Mouse (Mus musculus) heart, embryonic 11.5 days (tissue): ENCODE results near the gene Glce. TPM values are rescaled to one million over a fixed set of nuclear protein-coding genes. Genes with fewer than 3 reads are reported as not detected.

Experiments used
- ATAC-seq: fragments of 200-750 bp; cut with Nextera tagmentation; replicated peaks from 2 replicates; pipeline ENCODE4 v1.8.0; 2017; ENCODE audit warnings: moderate library complexity; ENCODE audit not compliant: insufficient number of reproducible peaks, low FRiP score, low TSS enrichment
- H3K27ac ChIP-seq: fragments of 300-500 bp; sonication (generic); 2 replicates; pipeline ENCODE4 v1.5.1; 2014; ENCODE audit warnings: mild to moderate bottlenecking, low read depth, low read length
- H3K27me3 ChIP-seq: fragments of 300-500 bp; sonication (generic); 2 replicates; pipeline ENCODE4 v1.6.1; 2014; ENCODE audit warnings: mild to moderate bottlenecking, low read length, mixed read lengths; ENCODE audit not compliant: control insufficient read depth, insufficient read depth
- H3K36me3 ChIP-seq: fragments of 300-500 bp; sonication (generic); 2 replicates; pipeline ENCODE4 v1.6.1; 2014; ENCODE audit warnings: mild to moderate bottlenecking, low read length, moderate library complexity, mixed read lengths; ENCODE audit not compliant: control insufficient read depth, insufficient read depth
- H3K4me1 ChIP-seq: fragments of 300-500 bp; sonication (generic); 2 replicates; pipeline ENCODE4 v1.6.1; 2014; ENCODE audit warnings: low read length; ENCODE audit not compliant: control insufficient read depth, insufficient read depth
- H3K4me2 ChIP-seq: fragments of 300-500 bp; sonication (generic); 2 replicates; pipeline ENCODE4 v1.6.1; 2014; ENCODE audit warnings: mild to moderate bottlenecking, moderate library complexity
- H3K4me3 ChIP-seq: fragments of 300-500 bp; sonication (generic); 2 replicates; pipeline ENCODE4 v1.5.1; 2014; ENCODE audit warnings: low read depth, low read length
- H3K9ac ChIP-seq: fragments of 300-500 bp; sonication (generic); 2 replicates; pipeline ENCODE4 v1.6.1; 2014; ENCODE audit warnings: mild to moderate bottlenecking, low read depth, low read length, moderate library complexity
- H3K9me3 ChIP-seq: fragments of 300-500 bp; sonication (generic); replicated peaks from 2 replicates; pipeline ENCODE4 v1.6.1; 2016; ENCODE audit warnings: low read length; ENCODE audit not compliant: control insufficient read depth
- WGBS: fragments of 180-500 bp; shearing (Covaris S2); extraction: QIAGEN DNeasy Blood & Tissue Kit; methylation state at CpG from one replicate; pipeline ENCODE4 v1.1.7; 2014; ENCODE audit not compliant: insufficient replicate concordance; 5-methylcytosine and 5-hydroxymethylcytosine counted together
- polyA plus RNA-seq: library from polyadenylated mRNA; unstranded; fragments of >200 nt; fragmentation: Nextera tagmentation; extraction: Ambion mirVana; gene quantifications from 2 replicates; pipeline ENCODE4 v1.2.1, GENCODE M21; 2014

Gene Glce
- polyA plus RNA-seq, 1 experiment from 2014 or later: 10.7 TPM

GRCm38 (mm10) chr9:62132005-62132782 lies 9.7 kb upstream of the Glce start:
- ATAC-seq: no peak
- H3K9me3 ChIP-seq: no peaks in the 10 kb centered on the region
- no peaks in the 10 kb centered on the region for H3K27me3 ChIP-seq
- no peak overlapping the region for H3K4me3 ChIP-seq
- WGBS: 73% methylated on average over 4 of the region's 4 CpGs
- no peaks in the 10 kb centered on the region for H3K4me1 ChIP-seq
- H3K27ac ChIP-seq: no peak overlapping the region
- H3K9ac ChIP-seq: no peak overlapping the region
- no peak overlapping the region for H3K4me2 ChIP-seq
- no peaks in the 10 kb centered on the region for H3K36me3 ChIP-seq

DNA sequence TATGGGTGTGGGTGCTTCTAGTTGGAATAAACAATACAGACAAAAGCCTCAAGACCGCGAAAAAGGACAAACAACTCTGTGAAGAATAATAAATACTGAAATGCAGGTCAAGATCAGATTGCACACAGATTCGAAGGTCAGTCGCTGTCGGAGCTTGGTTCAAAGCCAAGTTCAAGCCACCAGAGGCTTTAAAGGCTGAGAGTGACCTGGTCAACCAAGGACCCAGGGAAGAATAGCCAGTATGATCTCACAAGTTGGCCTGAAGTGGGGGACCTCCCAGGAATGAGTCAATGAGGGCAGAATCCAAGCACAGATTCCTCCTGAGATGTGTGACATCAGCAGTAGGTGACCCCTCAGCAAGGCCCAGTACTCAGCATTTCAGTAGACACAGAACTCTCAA lies 8.3 kb upstream of the Glce start:
- Histone ChIP-seq H3K27me3 (no peaks in the 10 kb centered on the region), H3K4me2 (no peak overlapping the region), H3K36me3 (no peaks in the 10 kb centered on the region), H3K4me3 (no peak overlapping the region), H3K9me3 (no peaks in the 10 kb centered on the region), H3K9ac (no peak overlapping the region), H3K27ac (no peak overlapping the region), H3K4me1 (no peaks in the 10 kb centered on the region)
- ATAC-seq: no peak
- WGBS: 87% methylated on average over 5 of the region's 5 CpGs

- H3K9me3 ChIP-seq: no peaks in the 10 kb centered on the region
- 0 out of 2 replicates have a peak, but pooled peaks cover 2% of the 10 kb centered on the region for H3K27me3 ChIP-seq
- no peak overlapping the region for H3K27ac ChIP-seq
- H3K9ac ChIP-seq: no peak overlapping the region
- H3K4me2 ChIP-seq: no peak overlapping the region
- H3K4me1 ChIP-seq: no peaks in the 10 kb centered on the region
- no peaks in the 10 kb centered on the region for H3K36me3 ChIP-seq
- no peak for ATAC-seq
- WGBS: 71% methylated on average over 2 of the region's 2 CpGs
- no peak overlapping the region for H3K4me3 ChIP-seq
These were observed 5.6 kb upstream of the Glce start for GRCm38 (mm10) chr9:62128056-62128455.

- 0 out of 2 replicates have a peak, but pooled peaks cover 2% of the 10 kb centered on the region for H3K27me3 ChIP-seq
- H3K36me3 ChIP-seq: no peaks in the 10 kb centered on the region
- no peak overlapping the region for H3K9ac ChIP-seq
- ATAC-seq: no peak
- H3K9me3 ChIP-seq: no peaks in the 10 kb centered on the region
- no peaks in the 10 kb centered on the region for H3K4me1 ChIP-seq
- H3K27ac ChIP-seq: no peak overlapping the region
- H3K4me3 ChIP-seq: no peak overlapping the region
- 74% methylated on average over 5 of the region's 5 CpGs for WGBS
- H3K4me2 ChIP-seq: no peak overlapping the region
These were observed 3.6 kb upstream of the Glce start for GRCm38 (mm10) chr9:62125986-62126575.

DNA sequence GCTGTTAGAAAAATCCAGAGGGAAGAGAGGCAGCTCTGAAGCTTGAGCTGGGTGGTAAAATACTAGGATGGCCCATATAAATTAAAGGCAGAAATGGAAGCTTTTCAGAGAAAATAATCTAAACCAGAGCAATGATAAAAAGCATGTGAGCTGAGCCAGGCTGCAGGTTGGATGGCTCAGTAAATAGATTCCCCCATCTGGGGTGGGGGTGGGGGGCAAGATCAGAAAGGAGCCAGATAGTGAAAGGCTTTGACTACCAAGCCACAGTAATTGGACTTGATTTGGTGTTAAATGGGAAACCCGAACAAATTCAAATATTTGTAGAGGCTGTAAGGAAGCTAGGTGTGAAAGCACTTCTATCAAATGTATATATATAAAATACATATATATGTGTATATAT lies 1.8 kb upstream of the Glce start:
- Histone ChIP-seq H3K27me3 (0 out of 2 replicates have a peak, but pooled peaks cover 2% of the 10 kb centered on the region), H3K27ac (no peak overlapping the region), H3K9ac (no peak overlapping the region), H3K4me2 (no peak overlapping the region), H3K4me3 (no peak overlapping the region), H3K36me3 (no peaks in the 10 kb centered on the region), H3K9me3 (no peaks in the 10 kb centered on the region), H3K4me1 (no peaks in the 10 kb centered on the region)
- ATAC-seq: no peak
- WGBS: 79% methylated on average over 1 of the region's 1 CpGs

DNA sequence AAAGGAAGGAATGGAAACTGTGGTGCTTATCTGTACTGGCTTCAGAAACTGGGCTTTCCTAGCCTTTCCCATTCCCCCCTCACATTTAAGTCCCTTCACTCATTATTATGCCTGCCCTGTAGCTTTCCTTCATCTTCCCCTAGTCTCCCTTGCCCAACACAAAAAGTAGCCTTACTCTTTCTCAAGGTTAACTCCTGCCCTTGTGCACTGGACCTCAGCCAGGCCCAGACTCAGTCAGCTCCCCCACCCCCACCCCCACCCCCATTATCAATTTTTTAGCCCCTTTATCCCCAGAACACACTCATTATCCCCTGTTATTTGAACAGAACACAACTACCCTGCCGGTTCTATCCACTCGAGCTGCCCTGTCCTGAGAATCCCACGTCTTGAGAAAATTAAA lies 1.0 kb upstream of the Glce start:
- no peaks in the 10 kb centered on the region for H3K4me1 ChIP-seq
- no peaks in the 10 kb centered on the region for H3K36me3 ChIP-seq
- 0 out of 2 replicates have a peak overlapping the region, but pooled peaks have one; percentile 57 for H3K27ac ChIP-seq
- no peak for ATAC-seq
- H3K27me3 ChIP-seq: 0 out of 2 replicates have a peak, but pooled peaks cover 2% of the 10 kb centered on the region
- H3K9ac ChIP-seq: peak overlapping the region; percentile 74
- WGBS: 68% methylated on average over 3 of the region's 3 CpGs
- H3K9me3 ChIP-seq: no peaks in the 10 kb centered on the region
- peak overlapping the region; percentile 73 for H3K4me2 ChIP-seq
- peak overlapping the region; percentile 84 for H3K4me3 ChIP-seq

- 0 out of 2 replicates have a peak, but pooled peaks have one; percentile 12 for ATAC-seq
- Histone ChIP-seq H3K4me2 (peak overlapping the region; percentile 95), H3K27ac (peak overlapping the region; percentile 88), H3K4me3 (peak overlapping the region; percentile 84), H3K27me3 (0 out of 2 replicates have a peak, but pooled peaks cover 2% of the 10 kb centered on the region), H3K36me3 (no peaks in the 10 kb centered on the region), H3K9me3 (no peaks in the 10 kb centered on the region), H3K4me1 (no peaks in the 10 kb centered on the region), H3K9ac (peak overlapping the region; percentile 95)
- under 1% methylated on average over 59 of the region's 59 CpGs for whole genome bisulfite sequencing
These were observed 656 bp downstream of the Glce start for GRCm38 (mm10) chr9:62121551-62122447.

GRCm38 (mm10) chr9:62118754-62119153 lies 3.7 kb downstream of the Glce start:
- Histone ChIP-seq H3K27ac (no peak overlapping the region), H3K27me3 (no peaks in the 10 kb centered on the region), H3K36me3 (no peaks in the 10 kb centered on the region), H3K4me3 (no peak overlapping the region), H3K4me2 (no peak overlapping the region), H3K4me1 (no peaks in the 10 kb centered on the region), H3K9ac (no peak overlapping the region), H3K9me3 (no peaks in the 10 kb centered on the region)
- ATAC-seq: no peak
- WGBS: 62% methylated on average over 3 of the region's 3 CpGs
